Mouse (Mus musculus) embryo, embryonic 10.5 days (tissue): Measurements from ENCODE around the gene Uroc1.

Experiments used
- DNase-seq: peaks from one replicate; pipeline ENCODE4 v3.0.0-alpha.2; 2015; ENCODE audit warnings: low spot score

The Uroc1 gene

DNA sequence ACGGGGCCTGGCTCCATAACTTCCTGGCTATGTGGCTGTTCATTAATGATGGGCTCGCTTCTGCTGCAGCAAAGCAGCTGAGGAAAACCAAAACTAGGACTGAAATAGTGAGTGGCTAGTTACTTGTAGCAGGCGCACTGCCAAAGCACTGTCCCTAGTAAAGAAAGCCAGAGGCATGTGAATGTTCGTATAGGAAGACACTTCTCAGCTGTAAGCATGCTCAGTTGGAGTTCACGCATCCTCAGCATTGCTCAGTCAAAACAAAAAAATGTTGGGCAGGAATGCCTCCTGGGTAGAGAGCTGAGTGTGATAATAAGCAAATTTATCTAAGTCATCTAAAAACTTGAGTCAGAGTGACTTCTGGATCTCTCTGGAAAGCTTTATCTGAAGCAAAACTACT is 25.1 kb downstream of the Uroc1 start:
- DNase-seq, result no peak

GRCm38 (mm10) chr6:90359445-90359844 is 26.4 kb downstream of the Uroc1 start:
- DNase-seq, result no peak

DNA sequence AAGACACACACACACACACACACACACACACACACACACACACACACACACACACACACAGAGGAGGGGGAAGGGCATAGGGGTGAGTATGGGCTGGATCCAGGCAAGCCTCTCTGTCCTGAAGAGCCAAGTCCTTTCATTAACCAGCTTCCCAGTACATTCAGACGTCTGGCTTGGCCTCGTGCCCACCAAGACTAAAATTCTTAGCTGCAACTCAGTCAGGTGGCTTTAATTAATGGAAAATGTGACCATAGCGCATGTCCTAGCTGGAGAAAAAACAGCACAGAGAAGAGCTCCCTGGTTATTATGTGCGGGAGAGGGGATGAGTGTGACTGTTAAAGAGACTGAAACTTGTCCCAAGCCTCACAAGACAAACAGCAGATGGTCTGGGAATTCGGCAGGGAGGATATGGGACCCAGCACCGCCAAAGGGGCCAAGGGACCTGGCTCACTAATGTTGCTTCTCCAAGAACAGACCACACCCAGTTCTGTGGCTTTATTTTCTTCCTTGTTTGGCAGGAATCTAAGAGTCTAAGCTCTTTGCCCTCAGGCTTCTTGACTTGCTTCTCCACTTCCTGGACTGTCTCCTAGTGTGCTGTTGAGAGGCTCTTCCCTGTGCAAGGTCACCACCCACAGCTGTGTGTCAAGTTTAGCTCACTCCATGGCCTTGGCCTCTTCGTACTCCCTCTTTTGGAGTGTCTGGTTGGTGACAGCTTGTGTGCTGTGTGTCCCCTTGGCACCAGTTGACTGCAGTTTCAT is 27.1 kb downstream of the Uroc1 start:
- peak; percentile 13 for DNase-seq

DNA sequence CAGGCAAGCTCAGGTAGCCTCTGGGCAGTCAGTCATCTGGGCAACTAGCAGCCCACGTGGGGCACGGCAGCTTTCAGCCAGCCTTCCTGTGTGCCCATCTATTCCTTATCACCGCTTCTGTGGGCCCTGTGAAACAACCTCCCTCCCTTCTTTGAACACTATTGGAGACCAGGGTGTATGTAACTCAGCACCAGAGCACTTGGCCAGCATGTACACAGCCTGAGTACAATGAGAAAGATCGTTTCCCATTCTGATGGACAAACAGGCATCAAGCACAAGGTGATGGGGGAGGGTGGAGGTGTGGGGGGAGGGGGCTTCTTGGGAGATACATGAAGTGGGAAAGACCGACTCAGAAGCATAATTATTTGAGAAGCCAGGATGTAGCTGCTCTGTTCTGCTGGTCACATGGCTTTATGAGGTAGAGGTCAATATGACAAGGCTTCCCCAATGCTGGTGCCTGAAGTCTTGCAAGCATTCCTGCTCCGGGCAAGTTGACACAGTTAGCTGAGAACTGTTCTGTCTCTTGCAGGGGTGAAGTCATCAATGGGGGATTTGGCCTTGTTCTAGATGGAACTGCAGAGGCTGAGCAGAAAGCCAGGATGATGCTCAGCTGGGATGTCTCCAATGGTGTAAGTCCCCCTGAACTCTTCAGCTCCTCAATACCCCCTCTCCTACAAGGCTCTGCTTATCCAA is 28.0 kb downstream of the Uroc1 start:
- no peak for DNase-seq

GRCm38 (mm10) chr6:90363301-90363700 is 30.2 kb downstream of the Uroc1 start:
- no peak for DNase-seq

DNA sequence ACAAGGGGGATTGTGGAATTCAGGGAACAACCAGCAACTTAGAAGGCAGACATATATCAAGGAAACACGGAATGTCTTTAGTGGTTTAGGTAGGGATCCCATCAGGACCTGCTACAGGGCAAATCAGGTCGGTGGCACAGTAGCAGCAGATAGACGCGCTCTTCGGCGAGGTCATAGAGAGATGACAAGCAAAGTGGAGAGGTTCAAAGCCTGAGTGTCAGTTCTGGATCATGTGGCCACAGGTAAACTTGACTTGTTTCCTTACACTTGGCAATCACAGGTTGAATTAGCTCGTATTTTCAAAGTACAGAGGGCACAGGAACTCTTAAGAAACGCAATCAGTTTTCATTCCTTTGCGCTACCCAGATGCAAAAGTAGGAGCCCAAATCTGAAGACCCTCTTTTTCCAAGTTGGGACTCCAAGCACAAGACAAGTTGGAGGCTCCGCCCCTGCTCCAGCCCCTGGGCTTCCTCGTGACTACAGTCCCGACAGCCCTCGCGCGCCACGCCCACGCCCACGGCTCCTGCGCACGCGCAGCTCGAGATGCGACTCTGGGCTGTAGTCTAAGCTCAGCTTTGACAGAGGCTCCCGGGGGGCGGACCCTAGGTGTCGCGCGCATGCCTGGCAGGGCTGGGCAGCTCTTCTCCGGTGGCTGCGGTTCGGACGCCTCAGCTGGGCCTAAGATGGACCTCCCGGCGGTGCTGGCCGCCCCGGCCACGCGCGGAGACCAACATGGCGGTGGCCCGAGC is 36.1 kb downstream of the Uroc1 start, which contains the start of gene Zxdc:
Zxdc (plus strand) TSS at position 517 of the 749 bp plus-strand sequence.
- peak; percentile 98 for DNase-seq

DNA sequence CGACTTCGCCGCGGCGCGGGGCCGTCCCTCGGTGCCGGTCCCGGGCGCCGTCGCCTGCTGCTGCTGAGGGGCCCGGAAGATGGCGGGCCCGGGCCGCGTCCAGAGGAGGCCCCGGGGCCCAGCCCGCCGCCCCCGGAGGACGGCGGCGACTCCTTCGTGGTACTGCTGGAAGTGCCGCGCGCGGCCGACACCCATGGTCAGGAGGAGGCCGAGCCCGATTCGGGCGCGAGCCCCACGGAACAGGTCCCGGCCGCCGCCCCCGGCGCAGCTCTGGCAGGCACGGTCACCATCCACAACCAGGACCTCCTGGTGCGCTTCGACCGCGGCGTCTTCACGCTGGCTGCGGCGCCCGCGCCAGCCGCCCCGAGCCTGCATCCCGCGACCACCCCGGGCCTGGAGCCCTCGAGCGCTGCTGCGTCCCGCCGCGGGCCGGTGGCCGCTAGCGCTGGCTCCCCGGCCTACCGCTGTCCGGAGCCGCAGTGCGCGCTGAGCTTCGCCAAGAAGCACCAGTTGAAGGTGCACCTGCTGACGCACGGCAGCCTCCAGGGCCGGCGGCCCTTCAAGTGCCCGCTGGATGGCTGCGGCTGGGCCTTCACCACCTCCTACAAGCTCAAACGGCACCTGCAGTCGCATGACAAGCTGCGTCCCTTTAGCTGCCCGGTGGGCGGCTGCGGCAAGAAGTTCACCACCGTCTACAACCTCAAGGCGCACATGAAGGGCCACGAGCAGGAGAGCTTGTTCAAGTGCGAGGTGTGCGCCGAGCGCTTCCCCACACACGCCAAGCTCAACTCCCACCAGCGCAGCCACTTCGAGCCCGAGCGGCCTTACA is 36.9 kb downstream of the Uroc1 start:
- peak; percentile 44 for DNase-seq

DNA sequence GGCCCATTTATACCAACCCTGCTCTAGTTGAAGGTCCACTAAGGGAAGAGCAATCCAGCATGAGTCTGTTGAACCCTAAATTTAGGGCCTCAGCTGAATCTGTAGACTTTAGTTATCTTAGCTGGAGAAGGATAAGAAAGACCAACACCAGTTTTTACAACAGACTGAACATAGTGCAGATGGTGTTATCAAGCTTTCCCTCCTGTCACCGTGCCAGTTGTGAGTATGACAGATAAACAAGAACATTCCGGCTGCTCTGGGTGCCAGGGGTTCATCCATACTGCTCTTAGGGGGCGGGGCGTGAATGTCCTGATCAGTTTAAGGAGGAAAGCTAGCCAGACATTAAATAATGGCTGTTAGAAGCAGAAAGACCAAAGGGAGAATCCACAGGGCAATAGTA is 41.6 kb downstream of the Uroc1 start:
- no peak for DNase-seq

DNA sequence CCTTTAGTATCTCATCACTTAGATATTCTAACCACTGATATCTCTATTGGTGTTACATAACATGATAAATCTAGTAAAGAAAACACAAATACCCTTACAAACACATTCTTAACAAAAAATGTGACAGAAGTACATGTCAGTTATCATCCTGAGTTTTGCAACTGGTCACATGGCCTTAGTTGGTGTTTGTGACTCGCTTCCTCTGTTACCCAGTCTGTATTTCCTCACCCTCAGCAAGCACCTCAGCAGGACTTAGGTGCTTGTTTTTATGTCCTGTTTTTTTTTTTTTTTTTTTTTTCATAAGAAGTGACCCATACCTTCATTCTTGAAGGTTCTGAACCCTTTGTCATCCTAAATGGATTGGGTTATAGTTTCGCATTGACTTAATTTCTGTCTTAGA is 44.6 kb downstream of the Uroc1 start:
- no peak for DNase-seq

GRCm38 (mm10) chr6:90381465-90381864 is 48.4 kb downstream of the Uroc1 start:
- no peak for DNase-seq

GRCm38 (mm10) chr6:90390629-90391028 is 57.5 kb downstream of the Uroc1 start:
- no peak for DNase-seq

GRCm38 (mm10) chr6:90393948-90394347 is 60.9 kb downstream of the Uroc1 start:
- no peak for DNase-seq

DNA sequence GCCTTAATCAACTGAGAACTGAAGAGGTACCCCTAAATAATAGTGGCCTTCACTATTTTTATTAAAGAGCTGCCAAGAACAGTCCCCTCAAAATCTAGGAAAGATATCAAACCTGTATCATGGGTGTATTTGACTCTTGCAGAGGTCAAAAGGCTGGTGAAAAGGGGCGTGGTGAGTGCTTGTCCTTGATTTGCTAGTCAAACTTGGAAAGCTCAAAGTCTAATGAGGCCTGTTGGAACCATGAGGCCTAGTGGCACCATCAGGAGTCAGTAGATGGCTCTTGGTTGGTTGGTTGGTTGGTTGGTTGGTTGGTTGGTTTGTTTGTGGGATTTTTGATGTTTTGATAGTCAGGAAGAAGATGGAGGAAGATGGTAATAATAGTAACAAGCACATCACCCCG is 62.7 kb downstream of the Uroc1 start:
- no peak for DNase-seq

DNA sequence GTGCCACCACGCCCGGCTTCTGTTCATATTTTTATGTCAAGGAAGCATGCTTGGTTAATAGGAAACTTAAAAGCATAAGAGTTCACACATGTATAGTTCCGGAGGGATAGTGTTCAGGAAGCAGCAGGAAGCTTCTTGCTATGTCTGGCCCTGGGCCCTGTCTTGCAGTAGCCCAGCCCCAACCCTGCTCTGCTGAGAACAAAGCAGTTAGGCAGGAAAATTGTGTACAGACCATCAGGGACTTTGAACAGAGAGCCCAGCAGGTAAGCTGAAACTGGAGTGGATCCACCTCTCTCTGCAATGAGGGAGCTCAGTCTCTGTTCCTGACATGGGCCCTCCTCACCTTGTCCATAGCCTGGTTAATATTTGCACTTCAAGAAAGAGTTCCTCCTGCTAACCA is 64.2 kb downstream of the Uroc1 start:
- DNase-seq, result no peak

DNA sequence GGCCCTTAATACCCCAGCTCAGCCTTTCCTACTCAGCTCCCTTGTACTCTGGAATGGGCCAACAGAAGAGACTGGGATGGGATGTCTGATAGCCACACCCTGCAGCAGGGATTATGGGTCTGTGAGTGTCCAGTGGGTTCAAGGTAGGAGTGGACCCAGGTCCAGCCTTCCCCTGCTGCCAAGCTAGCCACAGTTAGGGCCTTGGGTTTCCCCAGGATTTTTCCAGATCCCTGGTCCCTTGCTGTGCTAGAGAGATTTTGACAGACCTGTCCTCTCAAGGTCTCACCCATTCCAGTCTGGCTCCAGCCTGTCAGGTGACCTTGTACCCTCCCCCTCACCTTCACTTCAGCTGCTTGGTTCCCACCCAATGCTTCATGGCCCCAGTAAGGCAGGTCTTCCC is 75.5 kb downstream of the Uroc1 start:
- DNase-seq, result no peak

- no peak for DNase-seq
Observed at GRCm38 (mm10) chr6:90410972-90411371, 77.9 kb downstream of the Uroc1 start.

- DNase-seq, result no peak
Observed at GRCm38 (mm10) chr6:90411926-90412325, 78.8 kb downstream of the Uroc1 start.
